Mouse (Mus musculus): ENCODE data around the gene Top3a. TPM values are rescaled to one million over a fixed set of nuclear protein-coding genes. Genes with fewer than 3 reads are reported as not detected.

The Top3a gene
- polyA plus RNA-seq, 1 experiment from 2014 or later: 17.8 TPM

Small RNAs within 50 kb of the gene (microRNA-seq; reads per million reads assigned to microRNA genes)
- 5.6 reads per million, percentile 17 among the genes with 10 or more reads in this experiment for gene Mir5100

Other genes with a start within 250 kb of the Top3a start
- 32.5 and 38.6 TPM in 2 replicates for gene Alkbh5, start 241.0 kb downstream of the Top3a start, polyA plus RNA-seq (2016; fragmentation: Nextera tagmentation; extraction: Ambion mirVana)
- gene Llgl1, start 77.6 kb downstream of the Top3a start, polyA plus RNA-seq (2016; fragmentation: Nextera tagmentation; extraction: Ambion mirVana): 51.0 and 57.7 TPM in 2 replicates
- gene Flii, start 50.1 kb downstream of the Top3a start, polyA plus RNA-seq (2016; fragmentation: Nextera tagmentation; extraction: Ambion mirVana): 80.4 and 103 TPM in 2 replicates
- gene Mief2, start 49.0 kb downstream of the Top3a start, polyA plus RNA-seq (2016; fragmentation: Nextera tagmentation; extraction: Ambion mirVana): 18.1 and 21.9 TPM in 2 replicates
- 6.5 and 6.7 TPM in 2 replicates for gene Smcr8, start 159 bp upstream of the Top3a start, polyA plus RNA-seq (2016; fragmentation: Nextera tagmentation; extraction: Ambion mirVana)
- gene Shmt1, start 34.4 kb upstream of the Top3a start, polyA plus RNA-seq (2016; fragmentation: Nextera tagmentation; extraction: Ambion mirVana): 60.9 and 82.5 TPM in 2 replicates
- 36.6 and 40.9 TPM in 2 replicates for gene Dhrs7b, start 53.3 kb upstream of the Top3a start, polyA plus RNA-seq (2016; fragmentation: Nextera tagmentation; extraction: Ambion mirVana)
- 77.3 and 80.5 TPM in 2 replicates for gene Tmem11, start 101.9 kb upstream of the Top3a start, polyA plus RNA-seq (2016; fragmentation: Nextera tagmentation; extraction: Ambion mirVana)
- gene Natd1, start 137.4 kb upstream of the Top3a start, polyA plus RNA-seq (2016; fragmentation: Nextera tagmentation; extraction: Ambion mirVana): 25.5 and 28.6 TPM in 2 replicates
- gene Map2k3, start 154.7 kb upstream of the Top3a start, polyA plus RNA-seq (2016; fragmentation: Nextera tagmentation; extraction: Ambion mirVana): 86.5 and 91.3 TPM in 2 replicates
- gene Kcnj12, start 245.2 kb upstream of the Top3a start, polyA plus RNA-seq (2016; fragmentation: Nextera tagmentation; extraction: Ambion mirVana): 1.4 and 1.7 TPM in 2 replicates